Mouse (Mus musculus) intestine, embryonic 15.5 days (tissue): ENCODE results near the gene Ldlrad3. TPM values are rescaled to one million over a fixed set of nuclear protein-coding genes. Genes with fewer than 3 reads are reported as not detected.

Source experiments
- ATAC-seq: fragments of 200-750 bp; cut with Nextera tagmentation; 2 replicates; pipeline ENCODE4 v1.8.0; 2017; ENCODE audit warnings: moderate TSS enrichment, moderate library complexity
- H3K27ac ChIP-seq: fragments of 300-500 bp; sonication (generic); 2 replicates; pipeline ENCODE4 v1.5.1; 2015; ENCODE audit warnings: mild to moderate bottlenecking, inconsistent platforms
- H3K27me3 ChIP-seq: fragments of 300-500 bp; sonication (generic); replicated peaks from 2 replicates; pipeline ENCODE4 v1.6.1; 2015; ENCODE audit warnings: inconsistent platforms
- H3K36me3 ChIP-seq: fragments of 300-500 bp; sonication (generic); 2 replicates; pipeline ENCODE4 v1.6.1; 2015; ENCODE audit warnings: inconsistent platforms
- H3K4me1 ChIP-seq: fragments of 300-500 bp; sonication (generic); replicated peaks from 2 replicates; pipeline ENCODE4 v1.6.1; 2015; ENCODE audit warnings: inconsistent platforms
- H3K4me2 ChIP-seq: fragments of 300-500 bp; sonication (generic); replicated peaks from 2 replicates; pipeline ENCODE4 v1.6.1; 2015; ENCODE audit warnings: mild to moderate bottlenecking, inconsistent platforms
- H3K4me3 ChIP-seq: fragments of 300-500 bp; sonication (generic); replicated peaks from 2 replicates; pipeline ENCODE4 v1.5.1; 2015; ENCODE audit warnings: inconsistent platforms
- H3K9ac ChIP-seq: fragments of 300-500 bp; sonication (generic); 2 replicates; pipeline ENCODE4 v1.6.1; 2015; ENCODE audit warnings: inconsistent platforms
- H3K9me3 ChIP-seq: fragments of 300-500 bp; sonication (generic); 2 replicates; pipeline ENCODE4 v1.6.1; 2016; ENCODE audit warnings: inconsistent platforms
- WGBS: fragments of 180-500 bp; shearing (Covaris S2); methylation state at CpG from one replicate; pipeline ENCODE4 v1.1.7; 2015; 5-methylcytosine and 5-hydroxymethylcytosine counted together
- polyA plus RNA-seq: library from polyadenylated mRNA; unstranded; fragments of >200 nt; fragmentation: Nextera tagmentation; extraction: Ambion mirVana; gene quantifications from 2 replicates; pipeline ENCODE4 v1.2.1, GENCODE M21; 2015

Ldlrad3 gene
- polyA plus RNA-seq, 1 experiment from 2014 or later: 22.7 TPM

GRCm38 (mm10) chr2:102119751-102120505 lies 66.3 kb downstream of the Ldlrad3 start:
- WGBS: 50% methylated on average over 12 of the region's 12 CpGs

GRCm38 (mm10) chr2:102118988-102119460 lies 67.2 kb downstream of the Ldlrad3 start:
- WGBS: 36% methylated on average over 15 of the region's 15 CpGs
- Histone ChIP-seq H3K27me3 (no peaks in the 10 kb centered on the region), H3K9ac (no peak overlapping the region), H3K4me3 (no peak overlapping the region), H3K9me3 (no peaks in the 10 kb centered on the region), H3K36me3 (no peaks in the 10 kb centered on the region), H3K4me2 (no peak overlapping the region), H3K27ac (no peak overlapping the region), H3K4me1 (peaks cover 49% of the 10 kb centered on the region)
- no peak for ATAC-seq

More at GRCm38 (mm10) chr2:102119751-102120505, 66.3 kb downstream of the Ldlrad3 start:
- no peak overlapping the region for H3K9ac ChIP-seq
- H3K27ac ChIP-seq: no peak overlapping the region
- H3K4me2 ChIP-seq: no peak overlapping the region
- no peak for ATAC-seq
- no peak overlapping the region for H3K4me3 ChIP-seq
- H3K36me3 ChIP-seq: no peaks in the 10 kb centered on the region
- H3K4me1 ChIP-seq: peaks cover 43% of the 10 kb centered on the region
- no peaks in the 10 kb centered on the region for H3K27me3 ChIP-seq
- no peaks in the 10 kb centered on the region for H3K9me3 ChIP-seq

GRCm38 (mm10) chr2:102117402-102117760 lies 68.8 kb downstream of the Ldlrad3 start:
- H3K9ac ChIP-seq: no peak overlapping the region
- 69% methylated on average over 6 of the region's 6 CpGs for WGBS
- H3K4me3 ChIP-seq: no peak overlapping the region
- no peaks in the 10 kb centered on the region for H3K27me3 ChIP-seq
- H3K27ac ChIP-seq: no peak overlapping the region
- H3K4me1 ChIP-seq: peaks cover 58% of the 10 kb centered on the region
- no peaks in the 10 kb centered on the region for H3K36me3 ChIP-seq
- H3K9me3 ChIP-seq: no peaks in the 10 kb centered on the region
- no peak overlapping the region for H3K4me2 ChIP-seq
- no peak for ATAC-seq

DNA sequence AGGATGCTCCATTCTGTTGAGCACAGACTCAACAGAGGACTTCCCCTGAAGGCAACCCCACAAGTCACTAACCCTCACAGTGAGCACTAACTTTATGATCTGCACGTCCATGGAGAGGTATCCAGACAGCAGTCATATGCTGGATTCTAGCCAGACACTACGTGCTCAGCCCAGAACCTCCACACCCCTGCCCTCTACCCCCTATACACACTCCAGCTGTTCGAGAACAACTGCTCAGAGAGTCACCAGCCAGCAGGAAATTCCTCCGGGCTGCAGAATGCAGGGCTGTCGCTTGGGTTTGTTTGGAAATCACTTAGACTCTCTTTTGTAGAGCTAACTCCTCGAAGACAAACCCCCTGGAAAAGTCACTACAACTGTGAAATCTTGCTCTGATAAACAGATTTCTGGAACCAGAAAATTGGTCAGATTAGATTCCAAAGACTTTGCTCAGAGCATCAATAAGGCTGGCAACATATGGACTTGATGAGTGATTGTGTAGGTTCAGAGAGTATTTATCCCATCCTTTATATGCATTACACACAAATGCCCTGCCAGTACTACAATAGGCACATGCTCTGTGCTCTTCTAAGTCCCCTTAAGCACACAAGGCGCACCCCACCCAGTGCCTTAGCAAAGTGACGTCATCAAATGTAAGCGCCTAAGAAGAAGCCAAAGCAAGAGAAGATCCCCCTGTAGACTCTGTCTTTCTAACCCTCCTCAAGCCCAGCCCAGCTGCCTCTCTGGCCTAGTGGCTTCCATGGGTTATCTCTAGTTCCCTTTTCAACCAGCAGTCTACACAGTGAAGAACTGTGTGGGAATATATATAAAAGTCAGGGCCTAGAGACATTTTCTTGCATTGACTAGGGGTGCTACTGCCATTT lies 69.4 kb downstream of the Ldlrad3 start:
- no peaks in the 10 kb centered on the region for H3K9me3 ChIP-seq
- H3K36me3 ChIP-seq: no peaks in the 10 kb centered on the region
- H3K4me2 ChIP-seq: no peak overlapping the region
- no peaks in the 10 kb centered on the region for H3K27me3 ChIP-seq
- H3K9ac ChIP-seq: no peak overlapping the region
- 0 out of 2 replicates have a peak, but pooled peaks have one; percentile 15 for ATAC-seq
- H3K4me1 ChIP-seq: peaks cover 57% of the 10 kb centered on the region
- peak overlapping the region; percentile 41 for H3K27ac ChIP-seq
- no peak overlapping the region for H3K4me3 ChIP-seq
- WGBS: 32% methylated on average over 9 of the region's 9 CpGs

DNA sequence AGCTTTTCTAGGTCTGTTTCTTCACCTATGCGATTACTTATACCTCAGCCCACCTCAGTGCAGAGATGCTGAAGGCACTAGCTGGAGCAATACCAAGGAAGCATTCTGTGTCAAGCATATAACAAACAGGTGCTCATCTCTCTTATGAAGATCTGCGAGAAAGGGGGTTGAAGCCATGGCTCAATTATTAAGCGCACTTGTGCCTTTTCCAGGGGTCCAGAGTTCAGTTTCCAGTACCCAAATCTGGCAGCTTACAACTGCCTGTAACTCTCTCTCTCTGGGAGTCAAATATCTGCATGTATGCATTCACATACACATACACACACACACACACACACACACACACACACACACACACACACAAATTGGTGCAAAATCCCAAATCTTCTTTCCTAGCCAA lies 72.4 kb downstream of the Ldlrad3 start:
- H3K4me3 ChIP-seq: no peak overlapping the region
- ATAC-seq: 0 out of 2 replicates have a peak, but pooled peaks have one; percentile 1

DNA sequence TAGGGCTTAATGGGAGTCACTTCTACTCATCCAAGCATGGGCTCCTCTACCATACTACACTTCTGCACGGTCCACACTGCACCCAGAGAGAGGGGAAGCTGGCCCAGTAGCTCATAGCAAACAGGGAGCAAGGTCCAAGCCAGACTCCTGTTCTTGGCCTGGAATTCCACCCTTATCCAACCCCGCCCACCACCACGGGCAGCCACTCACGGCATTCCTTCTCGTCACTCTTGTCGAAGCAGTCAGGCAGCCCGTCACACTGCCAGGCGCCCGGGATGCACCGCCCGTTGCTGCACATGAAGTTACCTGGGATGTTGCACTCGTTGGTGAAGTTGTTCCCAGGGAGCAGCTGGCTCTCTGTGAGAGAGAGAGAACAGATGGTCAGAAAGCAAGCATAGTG lies 72.9 kb downstream of the Ldlrad3 start:
- Histone ChIP-seq H3K36me3 (no peaks in the 10 kb centered on the region; the same call in 1 of the 2 replicates), H3K4me3 (no peak overlapping the region), H3K27me3 (no peaks in the 10 kb centered on the region), H3K9ac (no peak overlapping the region), H3K4me2 (peak overlapping the region; percentile 33; the same call in 1 of the 2 replicates), H3K9me3 (no peaks in the 10 kb centered on the region), H3K27ac (no peak overlapping the region), H3K4me1 (peaks cover 31% of the 10 kb centered on the region)
- peak; percentile 94 for ATAC-seq
- 53% methylated on average over 12 of the region's 12 CpGs for WGBS

More for the DNA sequence above, 72.4 kb downstream of the Ldlrad3 start:
- Histone ChIP-seq H3K27ac (no peak overlapping the region), H3K4me2 (no peak overlapping the region), H3K9me3 (no peaks in the 10 kb centered on the region), H3K4me1 (peaks cover 31% of the 10 kb centered on the region), H3K27me3 (no peaks in the 10 kb centered on the region), H3K9ac (no peak overlapping the region), H3K36me3 (no peaks in the 10 kb centered on the region; the same call in 1 of the 2 replicates)
- 74% methylated on average over 3 of the region's 3 CpGs for WGBS

- no peaks in the 10 kb centered on the region for H3K27me3 ChIP-seq
- H3K9ac ChIP-seq: no peak overlapping the region
- WGBS: 78% methylated on average over 13 of the region's 13 CpGs
These were observed 74.2 kb downstream of the Ldlrad3 start for GRCm38 (mm10) chr2:102111906-102112499.

DNA sequence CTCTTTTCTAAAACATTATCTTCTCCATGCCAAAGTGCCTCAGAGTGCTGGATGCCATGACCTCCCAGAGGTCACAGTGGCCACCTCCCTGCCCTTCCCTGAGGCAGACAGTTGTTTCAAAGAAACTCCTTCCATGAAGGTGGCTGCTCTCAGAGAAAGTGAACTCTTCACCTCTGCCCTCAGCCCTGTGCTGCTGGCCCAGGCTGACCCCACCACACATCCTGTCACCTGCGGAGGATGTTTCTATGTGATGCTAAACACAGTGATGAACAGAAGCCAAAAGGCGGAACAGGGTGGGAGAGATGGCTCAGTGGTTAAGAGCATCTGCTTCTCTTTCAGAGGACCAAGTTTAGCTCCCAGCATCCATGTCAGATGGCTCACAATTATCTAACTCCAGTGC lies 75.9 kb downstream of the Ldlrad3 start:
- ATAC-seq: no peak
- Histone ChIP-seq H3K4me1 (peaks cover 17% of the 10 kb centered on the region), H3K9ac (no peak overlapping the region), H3K4me2 (no peak overlapping the region), H3K27ac (no peak overlapping the region), H3K27me3 (no peaks in the 10 kb centered on the region), H3K36me3 (no peaks in the 10 kb centered on the region; the same call in 1 of the 2 replicates), H3K4me3 (no peak overlapping the region), H3K9me3 (no peaks in the 10 kb centered on the region)
- WGBS: 79% methylated on average over 2 of the region's 2 CpGs

More at GRCm38 (mm10) chr2:102111906-102112499, 74.2 kb downstream of the Ldlrad3 start:
- no peak overlapping the region for H3K4me2 ChIP-seq
- H3K9me3 ChIP-seq: no peaks in the 10 kb centered on the region
- ATAC-seq: no peak
- no peaks in the 10 kb centered on the region; the same call in 1 of the 2 replicates for H3K36me3 ChIP-seq
- no peak overlapping the region for H3K4me3 ChIP-seq
- H3K4me1 ChIP-seq: peaks cover 25% of the 10 kb centered on the region
- H3K27ac ChIP-seq: no peak overlapping the region

- H3K4me2 ChIP-seq: no peak overlapping the region
- no peaks in the 10 kb centered on the region; the same call in 1 of the 2 replicates for H3K36me3 ChIP-seq
- no peak overlapping the region for H3K27ac ChIP-seq
- no peaks in the 10 kb centered on the region for H3K27me3 ChIP-seq
- H3K9ac ChIP-seq: no peak overlapping the region
- H3K4me3 ChIP-seq: no peak overlapping the region
- ATAC-seq: no peak
- no peaks in the 10 kb centered on the region for H3K9me3 ChIP-seq
- WGBS: 67% methylated on average over 6 of the region's 6 CpGs
- H3K4me1 ChIP-seq: peaks cover 2% of the 10 kb centered on the region; the same call in 1 of the 2 replicates
These were observed 78.9 kb downstream of the Ldlrad3 start for GRCm38 (mm10) chr2:102107280-102107679.

- Histone ChIP-seq H3K9me3 (no peaks in the 10 kb centered on the region), H3K4me2 (no peak overlapping the region), H3K9ac (no peak overlapping the region), H3K4me1 (peaks cover 2% of the 10 kb centered on the region; the same call in 1 of the 2 replicates), H3K4me3 (no peak overlapping the region), H3K36me3 (no peaks in the 10 kb centered on the region; the same call in 1 of the 2 replicates), H3K27ac (no peak overlapping the region), H3K27me3 (no peaks in the 10 kb centered on the region)
- 93% methylated on average over 6 of the region's 6 CpGs for WGBS
- ATAC-seq: no peak
These were observed 79.5 kb downstream of the Ldlrad3 start for GRCm38 (mm10) chr2:102106728-102107127.

DNA sequence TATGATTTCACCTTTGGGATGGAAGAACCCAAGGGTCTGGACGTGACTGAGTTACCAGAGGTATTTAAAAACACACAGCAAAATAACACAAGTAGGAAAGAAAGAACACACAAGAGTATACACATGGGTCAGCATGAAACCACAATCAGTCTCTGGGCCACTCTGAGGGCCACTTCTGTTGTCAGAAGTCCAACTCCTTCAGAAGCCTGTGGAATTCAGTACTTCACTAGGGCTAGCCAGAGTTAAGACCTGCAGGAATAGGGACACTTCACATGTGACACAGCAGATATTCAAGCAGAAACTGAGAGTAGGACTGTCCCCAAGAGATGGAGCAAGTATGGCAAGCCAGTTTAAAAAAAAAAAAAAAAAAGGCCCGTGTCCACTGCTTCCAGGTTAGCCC lies 80.7 kb downstream of the Ldlrad3 start:
- H3K27me3 ChIP-seq: no peaks in the 10 kb centered on the region
- H3K4me3 ChIP-seq: no peak overlapping the region
- H3K36me3 ChIP-seq: no peaks in the 10 kb centered on the region; the same call in 1 of the 2 replicates
- no peak overlapping the region for H3K27ac ChIP-seq
- peaks cover 2% of the 10 kb centered on the region; the same call in 1 of the 2 replicates for H3K4me1 ChIP-seq
- no peak overlapping the region for H3K4me2 ChIP-seq
- no peak overlapping the region for H3K9ac ChIP-seq
- no peaks in the 10 kb centered on the region for H3K9me3 ChIP-seq
- ATAC-seq: no peak
- WGBS: 88% methylated on average over 2 of the region's 2 CpGs

GRCm38 (mm10) chr2:102103955-102104354 lies 82.2 kb downstream of the Ldlrad3 start:
- no peak for ATAC-seq
- H3K4me3 ChIP-seq: no peak overlapping the region
- no peaks in the 10 kb centered on the region for H3K27me3 ChIP-seq
- peaks cover 2% of the 10 kb centered on the region; the same call in 1 of the 2 replicates for H3K4me1 ChIP-seq
- no peak overlapping the region for H3K9ac ChIP-seq
- WGBS: 85% methylated on average over 12 of the region's 12 CpGs
- no peak overlapping the region for H3K4me2 ChIP-seq
- no peaks in the 10 kb centered on the region for H3K36me3 ChIP-seq
- H3K27ac ChIP-seq: no peak overlapping the region
- H3K9me3 ChIP-seq: no peaks in the 10 kb centered on the region
